Mouse (Mus musculus): ENCODE results near the gene Lzts3.
A peak's percentile ranks its signal among the peaks of the same experiment; 100 is the strongest.
"Not testable (repeated sequence)": the region's sequence is repeated elsewhere in the genome, so short reads cannot be mapped to it uniquely, and the experiment has no call there.

Gene Lzts3

GRCm38 (mm10) chr2:130642684-130643369 lies at the start of gene Lzts3:
Lzts3 (minus strand) TSS chr2:130642803.
- DNase-seq: peak; percentile 90 to 94

- no peak for DNase-seq
Measured at GRCm38 (mm10) chr2:130689011-130689410, 46.4 kb upstream of the Lzts3 start.

- DNase-seq: no peak
Measured at GRCm38 (mm10) chr2:130685426-130685825, 42.8 kb upstream of the Lzts3 start.

GRCm38 (mm10) chr2:130681531-130681930 lies 38.9 kb upstream of the Lzts3 start:
- no peak for DNase-seq

GRCm38 (mm10) chr2:130679899-130680298 lies 37.3 kb upstream of the Lzts3 start:
- DNase-seq: no peak

- DNase-seq: no peak
Measured at GRCm38 (mm10) chr2:130679154-130679553, 36.6 kb upstream of the Lzts3 start.

- DNase-seq: no peak
Measured at GRCm38 (mm10) chr2:130677211-130677610, 34.6 kb upstream of the Lzts3 start.

GRCm38 (mm10) chr2:130667559-130667958 lies 25.0 kb upstream of the Lzts3 start, which contains the start of gene Itpa:
Itpa (plus strand) TSS chr2:130667610.
- peak; percentile 85 to 90 for DNase-seq

GRCm38 (mm10) chr2:130664102-130664701 lies 21.6 kb upstream of the Lzts3 start, which contains the start of gene Ddrgk1:
Ddrgk1 (minus strand) TSS chr2:130664659.
- DNase-seq: peak; percentile 91 to 92

- DNase-seq: no peak
Measured at GRCm38 (mm10) chr2:130663342-130663741, 20.7 kb upstream of the Lzts3 start.

- no peak for DNase-seq
Measured at GRCm38 (mm10) chr2:130658530-130658929, 15.9 kb upstream of the Lzts3 start.

GRCm38 (mm10) chr2:130657541-130657940 lies 14.9 kb upstream of the Lzts3 start:
- DNase-seq: no peak

GRCm38 (mm10) chr2:130656536-130656935 lies 13.9 kb upstream of the Lzts3 start:
- no peak for DNase-seq

GRCm38 (mm10) chr2:130655660-130656339 lies 13.2 kb upstream of the Lzts3 start:
- no peak for DNase-seq

GRCm38 (mm10) chr2:130653760-130654159 lies 11.2 kb upstream of the Lzts3 start:
- no peak for DNase-seq

GRCm38 (mm10) chr2:130653303-130653702 lies 10.7 kb upstream of the Lzts3 start:
- no peak for DNase-seq

GRCm38 (mm10) chr2:130649028-130649427 lies 6.4 kb upstream of the Lzts3 start:
- not testable (repeated sequence) for DNase-seq

- no peak for DNase-seq
Measured at GRCm38 (mm10) chr2:130645198-130645597, 2.6 kb upstream of the Lzts3 start.

- peak in 1 of 2 experiments; percentile 31 for DNase-seq
Measured at GRCm38 (mm10) chr2:130642197-130642660, 374 bp downstream of the Lzts3 start.

GRCm38 (mm10) chr2:130641351-130642025 lies 1.1 kb downstream of the Lzts3 start:
- DNase-seq: no peak

- DNase-seq: no peak
Measured at GRCm38 (mm10) chr2:130639276-130639675, 3.3 kb downstream of the Lzts3 start.

- DNase-seq: peak in 1 of 2 experiments; percentile 27
Measured at GRCm38 (mm10) chr2:130638101-130638611, 4.4 kb downstream of the Lzts3 start.

GRCm38 (mm10) chr2:130635847-130636246 lies 6.8 kb downstream of the Lzts3 start:
- DNase-seq: no peak

All from lung, adult 18-20 months (tissue).